Comparison of ENCODE assay signal across 8 mouse cellular contexts in genomic region chr12:31848630-31849415, GRCm38 (mm10).
DNase-seq lines count a peak whose midpoint lies in the region; ATAC-seq lines count a peak whose summit lies in the region.

No protein-coding gene starts in this region.

- H3K27me3 ChIP-seq in embryonic facial prominence, embryonic 10.5 days (replicated peaks; ENCODE audit: low read depth, poor library complexity, severe bottlenecking): no peaks in the 10 kb centered on the region
- H3K27me3 ChIP-seq in heart, embryonic 15.5 days: no peaks in the 10 kb centered on the region

- H3K4me1 ChIP-seq in embryonic facial prominence, embryonic 10.5 days: peaks cover 8% of the 10 kb centered on the region
- H3K4me1 ChIP-seq in heart, embryonic 15.5 days (replicated peaks): peaks cover 15% of the 10 kb centered on the region

- no peak overlapping the region for H3K9ac ChIP-seq in heart, embryonic 15.5 days

- peak; percentile 88 for ATAC-seq in heart, embryonic 15.5 days (replicated peaks; ENCODE audit: insufficient number of reproducible peaks, insufficient read depth, low FRiP score, low read depth)

- 76% methylated on average over 5 of the region's 5 CpGs for whole genome bisulfite sequencing in embryonic facial prominence, embryonic 10.5 days
- WGBS in heart, embryonic 15.5 days: 51% methylated on average over 5 of the region's 5 CpGs

- 0 out of 2 replicates have a peak, but pooled peaks cover 4% of the 10 kb centered on the region for H3K36me3 ChIP-seq in embryonic facial prominence, embryonic 10.5 days (replicated peaks)
- no peaks in the 10 kb centered on the region for H3K36me3 ChIP-seq in heart, embryonic 15.5 days

- H3K4me2 ChIP-seq in heart, embryonic 15.5 days: no peak overlapping the region

- H3K9me3 ChIP-seq in embryonic facial prominence, embryonic 10.5 days: no peaks in the 10 kb centered on the region
- H3K9me3 ChIP-seq in heart, embryonic 15.5 days (replicated peaks): no peaks in the 10 kb centered on the region

- DNase-seq in urinary bladder, postnatal 14 days (ENCODE audit: low spot score): peak; percentile 55
- no peak for DNase-seq in urinary bladder, postnatal 25 days (ENCODE audit: low spot score)
- no peak for DNase-seq in embryonic facial prominence, embryonic 10.5 days (ENCODE audit: low spot score)
- peak; percentile 53 to 87 for DNase-seq in layer of hippocampus, postnatal 14 days (ENCODE audit: low spot score in 2 of 2)
- peak; percentile 62 for DNase-seq in right cerebral cortex, adult 18-20 months
- no peak for DNase-seq in ovary, postnatal 10 days (ENCODE audit: low spot score)
- DNase-seq in spleen, postnatal 4 days (ENCODE audit: low spot score in 2 of 2): no peak

- H3K27ac ChIP-seq in embryonic facial prominence, embryonic 10.5 days (replicated peaks): 0 out of 2 replicates have a peak overlapping the region, but pooled peaks have one; percentile 40
- H3K27ac ChIP-seq in heart, embryonic 15.5 days: peak overlapping the region; percentile 82

- no peak overlapping the region for H3K4me3 ChIP-seq in embryonic facial prominence, embryonic 10.5 days
- no peak overlapping the region for H3K4me3 ChIP-seq in heart, embryonic 15.5 days

Comparison
In these comparisons a context has a peak if more than half of its experiments do, and no peak if none do; other contexts are left out.
1. DNase-seq: peak in urinary bladder, postnatal 14 days (single experiment), layer of hippocampus, postnatal 14 days (2 of 2) and right cerebral cortex, adult 18-20 months (single experiment); none in urinary bladder, postnatal 25 days (single experiment), embryonic facial prominence, embryonic 10.5 days (single experiment), ovary, postnatal 10 days (single experiment) and spleen, postnatal 4 days (0 of 2).